Mouse (Mus musculus) layer of hippocampus, adult 8-10 months (tissue): ENCODE results near the gene Pkdrej. TPM values are rescaled to one million over a fixed set of nuclear protein-coding genes. Genes with fewer than 3 reads are reported as not detected.

Source experiments
- DNase-seq, 2 experiments: peaks; one replicate each; pipeline ENCODE4 v3.0.0; 2022; ENCODE audit warnings: low spot score in 2 of 2
- total RNA-seq, 4 experiments: library from RNA; stranded (reverse); gene quantifications; 2 replicates each; pipeline ENCODE4 v1.2.4; 2022

Pkdrej gene
- total RNA-seq, 4 experiments from 2014 or later = 0.72 to 1.00 (median 0.87) TPM

- no peak for DNase-seq
These were observed 50.0 kb downstream of the Pkdrej start for GRCm38 (mm10) chr15:85771306-85772121.

- DNase-seq = no peak
These were observed 52.5 kb downstream of the Pkdrej start for GRCm38 (mm10) chr15:85768991-85769390.

DNA sequence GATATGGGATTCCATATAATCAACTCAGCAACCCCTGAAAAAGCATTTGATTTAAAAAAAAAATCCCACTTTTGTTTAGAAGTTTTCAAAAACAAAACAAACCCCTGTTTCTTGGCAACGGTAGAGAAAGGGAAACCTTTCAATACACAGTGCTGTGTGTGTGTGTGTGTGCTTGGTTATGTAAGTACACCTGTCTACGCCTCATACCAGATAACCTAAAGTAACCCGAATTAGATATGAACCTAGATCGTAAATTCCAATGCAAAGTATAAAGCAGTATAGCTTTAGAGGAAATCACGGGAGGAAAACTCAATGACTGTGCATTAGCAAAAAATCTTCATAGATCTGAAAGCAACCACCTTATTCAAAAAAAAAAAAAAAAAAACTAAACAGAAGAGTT lies 54.9 kb downstream of the Pkdrej start:
- no peak for DNase-seq

DNA sequence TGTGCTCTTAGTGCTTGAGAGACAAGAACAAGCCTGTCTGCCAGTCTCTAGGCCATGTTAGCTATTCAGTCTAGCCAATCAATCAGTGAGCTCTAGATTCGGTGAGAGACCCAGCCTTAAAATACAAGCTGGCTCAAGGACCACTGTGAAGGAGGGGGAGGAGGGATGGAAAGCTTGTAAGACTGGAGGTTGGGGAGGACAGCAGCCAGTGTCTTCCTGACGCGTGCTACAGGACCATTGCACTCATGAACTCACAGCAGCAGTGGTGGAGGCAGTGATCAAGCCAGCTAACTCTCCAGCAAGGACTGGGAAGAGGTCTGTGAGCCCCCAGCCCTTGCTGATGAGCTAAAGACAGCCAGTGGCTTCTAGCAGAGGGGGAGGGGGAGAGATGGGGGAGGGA lies 56.5 kb downstream of the Pkdrej start:
- no peak for DNase-seq

Other genes starting within 250 kb of the Pkdrej start
- gene Wnt7b, start 239.3 kb downstream of the Pkdrej start, total RNA-seq = 10 to 100 TPM; 45.9 to 52.4 (median 49.1) TPM
- 1 to 10 TPM; 2.8 to 5.1 (median 4.2) TPM for gene Ppara, start 86.8 kb downstream of the Pkdrej start, total RNA-seq
- gene Cdpf1, start 10.0 kb downstream of the Pkdrej start, total RNA-seq = 10 to 100 TPM; 15.3 to 27.8 (median 23.7) TPM
- gene Ttc38, start 10.6 kb upstream of the Pkdrej start, total RNA-seq = 1 to 10 TPM; 5.5 to 9.7 (median 7.4) TPM
- under 1 TPM; 0.22 to 0.86 (median 0.49) TPM for gene Gtse1, start 38.0 kb upstream of the Pkdrej start, total RNA-seq
- gene Trmu, start 57.6 kb upstream of the Pkdrej start, total RNA-seq = 10 to 100 TPM; 31.0 to 40.1 (median 35.9) TPM
- gene Celsr1, start 212.0 kb upstream of the Pkdrej start, total RNA-seq = 1 to 10 TPM; 6.0 to 7.0 (median 6.6) TPM
- 10 to 100 TPM; 24.1 to 30.9 (median 29.9) TPM for gene Gramd4, start 236.0 kb upstream of the Pkdrej start, total RNA-seq